ENCODE assay signal across 9 mouse cellular contexts in the genomic region with DNA sequence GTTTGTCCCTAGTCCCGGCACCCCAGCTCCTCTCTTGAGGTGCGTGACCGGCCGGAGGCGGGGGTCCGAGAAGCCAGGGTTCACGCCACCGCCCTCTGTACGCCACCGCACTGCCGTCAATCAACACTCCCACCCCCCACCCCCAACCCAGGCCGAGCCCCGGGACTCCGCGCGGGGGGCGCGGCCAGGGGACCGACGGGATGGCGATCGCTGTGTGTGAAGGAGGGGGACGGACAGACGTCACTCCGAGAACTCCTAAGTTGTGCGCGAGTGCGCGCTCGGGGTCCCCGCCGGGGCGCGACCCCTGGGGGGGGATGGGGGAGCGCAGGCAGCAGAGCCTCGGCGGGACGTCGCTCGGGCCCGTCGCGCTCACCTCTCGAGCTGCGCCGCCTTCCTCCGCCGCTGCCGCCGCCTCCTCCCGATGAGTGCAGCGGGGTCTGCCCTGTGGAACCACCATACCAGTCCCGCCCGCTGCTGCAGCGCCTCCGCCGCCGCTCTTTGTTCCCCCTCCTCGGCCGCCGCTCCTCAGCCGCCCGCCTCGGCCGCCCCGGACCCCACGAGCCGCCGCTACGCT. TPM values are rescaled to one million over a fixed set of nuclear protein-coding genes. Genes with fewer than 3 reads are reported as not detected.
DNase-seq lines count a peak whose midpoint lies in the region; ATAC-seq lines count a peak whose summit lies in the region.
"Had no signal": no experiment of that assay in that cellular context is flagged by ENCODE, and none has a peak within 500 bp of the region (broad histone marks: within the 10 kb centered on the region; RNA-seq: fewer than 3 reads in every experiment).

No protein-coding gene starts in this region.

- H3K36me3 ChIP-seq in kidney, embryonic 15.5 days, result peaks cover 8% of the 10 kb centered on the region

- peak overlapping the region; percentile 69 for H3K4me2 ChIP-seq in kidney, embryonic 15.5 days

- H3K27ac ChIP-seq in brown adipose tissue, adult 24 weeks (replicated peaks; ENCODE audit: low read depth, low read length), result 0 out of 2 replicates have a peak overlapping the region, but pooled peaks have one; percentile 28
- H3K27ac ChIP-seq in kidney, embryonic 15.5 days, result peak overlapping the region; percentile 96

- peak overlapping the region; percentile 86 for H3K4me3 ChIP-seq in brown adipose tissue, adult 24 weeks (ENCODE audit: insufficient read depth, low read depth, low read length)
- peak overlapping the region; percentile 97 for H3K4me3 ChIP-seq in kidney, embryonic 15.5 days (replicated peaks)

- DNase-seq in spleen, postnatal 14 days (ENCODE audit: low spot score in 2 of 2), result peak; percentile 25 to 39
- no peak for DNase-seq in spleen, adult 12 weeks (ENCODE audit: low spot score)
- peak; percentile 39 for DNase-seq in gastrocnemius, postnatal 25 days
- DNase-seq in lung, postnatal 36 days, result peak; percentile 26
- peak; percentile 37 for DNase-seq in right cerebral cortex, postnatal 4 days
- no peak for DNase-seq in left cerebral cortex, postnatal 36 days (ENCODE audit: low spot score in 2 of 2)

- H3K27me3 ChIP-seq in kidney, embryonic 15.5 days, result no peaks in the 10 kb centered on the region

- ATAC-seq in kidney, embryonic 15.5 days (replicated peaks; ENCODE audit: low FRiP score), result peak; percentile 72

- under 1% methylated on average over 63 of the region's 70 CpGs for WGBS in kidney, embryonic 15.5 days

- intact Hi-C loops in left cerebral cortex, postnatal 36 days (cut with DNase I), result loop anchor here (5.0 kb wide), 2 partner anchors 60 to 135 kb away; a partner anchor contains a TSS

- H3K9me3 ChIP-seq in kidney, embryonic 15.5 days (replicated peaks), result no peaks in the 10 kb centered on the region

- peak overlapping the region; percentile 97 for H3K9ac ChIP-seq in kidney, embryonic 15.5 days

- peaks cover 2% of the 10 kb centered on the region for H3K4me1 ChIP-seq in brown adipose tissue, adult 24 weeks (ENCODE audit: control insufficient read depth, insufficient read depth, insufficient read length, low read length)
- peaks cover 27% of the 10 kb centered on the region for H3K4me1 ChIP-seq in kidney, embryonic 15.5 days

RNA-seq across cellular contexts. Expression of a gene that starts 0.5 kb away (rescaled TPM):
- 9.9 and 10.8 TPM in 2 replicates for polyA plus RNA-seq in brown adipose tissue, adult 24 weeks (2012; ENCODE audit: insufficient read depth, insufficient read length, missing spikeins)
- 10 to 100 TPM; 12.7 to 13.5 TPM for total RNA-seq in gastrocnemius, postnatal 25 days (2021)
- polyA plus RNA-seq in kidney, embryonic 15.5 days (2015; fragmentation: Nextera tagmentation; extraction: Ambion mirVana), result 67.1 and 70.8 TPM in 2 replicates
- 10 to 100 TPM; 44.3 to 55.0 TPM for total RNA-seq in left cerebral cortex, postnatal 36 days (2021)

RNA-seq across cellular contexts. Expression of a gene that starts 48.7 kb away (rescaled TPM):
- not detected in 2 replicates for polyA plus RNA-seq in brown adipose tissue, adult 24 weeks (2012; ENCODE audit: insufficient read depth, insufficient read length, missing spikeins)
- total RNA-seq in gastrocnemius, postnatal 25 days (2021), result not detected
- polyA plus RNA-seq in kidney, embryonic 15.5 days (2015; fragmentation: Nextera tagmentation; extraction: Ambion mirVana), result not detected in 2 replicates
- total RNA-seq in left cerebral cortex, postnatal 36 days (2021), result under 1 TPM in 1 of 2 experiments, not detected in 1; 0.99 TPM
- polyA plus RNA-seq: gonadal fat pad, adult 2 months had no signal

Comparison
In these comparisons a context has a peak if more than half of its experiments do, and no peak if none do; other contexts are left out.
1. DNase-seq: peak in spleen, postnatal 14 days (2 of 2), gastrocnemius, postnatal 25 days (single experiment), lung, postnatal 36 days (single experiment) and right cerebral cortex, postnatal 4 days (single experiment); none in spleen, adult 12 weeks (single experiment) and left cerebral cortex, postnatal 36 days (0 of 2).